Comparison of ENCODE assay signal across 11 mouse cellular contexts in genomic region chr3:58783602-58784218, GRCm38 (mm10). TPM values are rescaled to one million over a fixed set of nuclear protein-coding genes. Genes with fewer than 3 reads are reported as not detected.
DNase-seq lines count a peak whose midpoint lies in the region; ATAC-seq lines count a peak whose summit lies in the region.
"Had no signal": no experiment of that assay in that cellular context is flagged by ENCODE, and none has a peak within 500 bp of the region (broad histone marks: within the 10 kb centered on the region; RNA-seq: fewer than 3 reads in every experiment).

No protein-coding gene starts in this region.

- H3K4me2 ChIP-seq in kidney, embryonic 16.5 days (replicated peaks; ENCODE audit: low read depth, low read length): no peak overlapping the region
- H3K4me2 ChIP-seq in intestine, embryonic 15.5 days (replicated peaks): no peak overlapping the region
- no peak overlapping the region for H3K4me2 ChIP-seq in midbrain, embryonic 14.5 days (ENCODE audit: low read length)

- H3K36me3 ChIP-seq in kidney, embryonic 16.5 days (ENCODE audit: insufficient read depth, low read length): no peaks in the 10 kb centered on the region
- no peaks in the 10 kb centered on the region for H3K36me3 ChIP-seq in intestine, embryonic 15.5 days
- H3K36me3 ChIP-seq in midbrain, embryonic 14.5 days (ENCODE audit: control insufficient read depth, insufficient read depth, low read length): no peaks in the 10 kb centered on the region

- peak; percentile 18 to 22 for DNase-seq in cerebellum, postnatal 14 days
- DNase-seq in cerebellum, adult 8-10 months: no peak
- DNase-seq in kidney, postnatal 36 days: no peak
- no peak for DNase-seq in midbrain, embryonic 14.5 days
- DNase-seq in layer of hippocampus, adult 11-12 months (ENCODE audit: low spot score): no peak
- DNase-seq: adrenal gland, postnatal 25 days had no signal

- H3K9ac ChIP-seq in kidney, embryonic 16.5 days (replicated peaks; ENCODE audit: low read length): no peak overlapping the region
- no peak overlapping the region for H3K9ac ChIP-seq in intestine, embryonic 15.5 days
- no peak overlapping the region for H3K9ac ChIP-seq in midbrain, embryonic 14.5 days (replicated peaks; ENCODE audit: low read length)

- H3K27me3 ChIP-seq in kidney, embryonic 16.5 days (ENCODE audit: insufficient read depth, low read length): no peaks in the 10 kb centered on the region
- H3K27me3 ChIP-seq in intestine, embryonic 15.5 days (replicated peaks): no peaks in the 10 kb centered on the region
- no peaks in the 10 kb centered on the region for H3K27me3 ChIP-seq in midbrain, embryonic 14.5 days (ENCODE audit: control insufficient read depth, insufficient read depth, low read length)

- no peaks in the 10 kb centered on the region for H3K4me1 ChIP-seq in kidney, embryonic 16.5 days (ENCODE audit: insufficient read depth, low read length)
- no peaks in the 10 kb centered on the region for H3K4me1 ChIP-seq in intestine, embryonic 15.5 days (replicated peaks)
- no peaks in the 10 kb centered on the region for H3K4me1 ChIP-seq in midbrain, embryonic 14.5 days (ENCODE audit: control insufficient read depth, insufficient read depth, low read length)

- H3K27ac ChIP-seq in kidney, embryonic 16.5 days (ENCODE audit: low read length): no peak overlapping the region
- H3K27ac ChIP-seq in intestine, embryonic 15.5 days: no peak overlapping the region
- no peak overlapping the region for H3K27ac ChIP-seq in midbrain, embryonic 14.5 days (replicated peaks; ENCODE audit: low read depth, low read length)

- no peaks in the 10 kb centered on the region for H3K9me3 ChIP-seq in kidney, embryonic 16.5 days (ENCODE audit: low read length)
- no peaks in the 10 kb centered on the region for H3K9me3 ChIP-seq in intestine, embryonic 15.5 days
- no peaks in the 10 kb centered on the region for H3K9me3 ChIP-seq in midbrain, embryonic 14.5 days (ENCODE audit: control insufficient read depth, low read length)

- 54% methylated on average over 8 of the region's 8 CpGs for WGBS in kidney, embryonic 16.5 days
- 54% methylated on average over 8 of the region's 8 CpGs for WGBS in intestine, embryonic 15.5 days
- 62% methylated on average over 8 of the region's 8 CpGs for WGBS in midbrain, embryonic 14.5 days

- ATAC-seq in kidney, embryonic 16.5 days (ENCODE audit: low FRiP score, low TSS enrichment): peak; percentile 74
- peak; percentile 31; the same call in 1 of the 2 replicates for ATAC-seq in intestine, embryonic 15.5 days
- peak; percentile 27; the same call in 1 of the 2 replicates for ATAC-seq in midbrain, embryonic 14.5 days (ENCODE audit: low FRiP score, low TSS enrichment)
- ATAC-seq in megakaryocyte progenitor cell, adult 5-6 weeks (replicated peaks; ENCODE audit: poor library complexity): no peak

- H3K4me3 ChIP-seq in kidney, embryonic 16.5 days (ENCODE audit: low read length): no peak overlapping the region
- no peak overlapping the region for H3K4me3 ChIP-seq in intestine, embryonic 15.5 days (replicated peaks)
- H3K4me3 ChIP-seq in midbrain, embryonic 14.5 days (replicated peaks; ENCODE audit: low read depth, low read length): no peak overlapping the region
- H3K4me3 ChIP-seq: erythroblast, embryonic 14.5 days; megakaryocyte, embryonic 14.5 days had no signal

RNA-seq across cellular contexts. Expression of gene Mindy4b-ps, which starts 38.4 kb away (rescaled TPM):
- polyA plus RNA-seq in kidney, embryonic 16.5 days (2015; fragmentation: Nextera tagmentation; extraction: Ambion mirVana): not detected in 2 replicates
- polyA plus RNA-seq in intestine, embryonic 15.5 days (2015; fragmentation: Nextera tagmentation; extraction: Ambion mirVana): not detected in 2 replicates
- polyA plus RNA-seq in midbrain, embryonic 14.5 days (2014; fragmentation: Nextera tagmentation; extraction: Ambion mirVana): not detected in 2 replicates
- total RNA-seq in megakaryocyte progenitor cell, adult 5-6 weeks (2015): not detected in 2 replicates
- total RNA-seq in megakaryocyte progenitor cell, adult 5-6 weeks (2017): not detected in 2 replicates
- total RNA-seq: adrenal gland, postnatal 25 days had no signal
- polyA plus RNA-seq: erythroblast, embryonic 14.5 days had no signal

Comparison
In these comparisons a context has a peak if more than half of its experiments do, and no peak if none do; other contexts are left out.
1. DNase-seq: peak in cerebellum, postnatal 14 days (2 of 2); none in cerebellum, adult 8-10 months (single experiment), kidney, postnatal 36 days (0 of 2), midbrain, embryonic 14.5 days (single experiment) and layer of hippocampus, adult 11-12 months (single experiment).